Mouse (Mus musculus): ENCODE results near the gene Bcl2l13. TPM values are rescaled to one million over a fixed set of nuclear protein-coding genes. Genes with fewer than 3 reads are reported as not detected.
"Not testable (repeated sequence)": the region's sequence is repeated elsewhere in the genome, so short reads cannot be mapped to it uniquely, and the experiment has no call there.

Gene Bcl2l13
- polyA plus RNA-seq, 1 experiment from 2014 or later: 24.6 TPM

DNA sequence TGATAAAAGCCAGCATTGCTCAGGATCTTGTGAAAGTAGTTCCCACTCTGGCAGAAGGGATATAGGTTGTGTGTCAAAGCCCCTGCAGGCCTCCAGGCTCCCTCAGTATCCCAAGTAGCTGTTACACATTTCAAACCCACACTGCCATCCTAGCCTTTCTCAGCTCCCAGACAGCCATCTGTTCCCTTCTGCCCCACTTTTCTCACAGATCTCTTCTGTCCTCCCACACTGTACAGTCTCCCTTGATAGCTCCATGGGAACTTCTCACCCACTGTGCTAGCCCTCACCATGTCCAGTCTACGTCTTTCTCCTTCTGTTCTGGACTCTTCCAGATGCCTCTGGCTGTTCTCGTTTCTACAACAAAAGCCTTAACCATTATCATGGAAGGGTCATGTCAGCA, 39.9 kb upstream of the Bcl2l13 start:
- Histone ChIP-seq H3K4me2 (ENCODE audit: low read length) (no peak overlapping the region), H3K4me1 (ENCODE audit: control insufficient read depth in 2 of 2, insufficient read depth in 2 of 2, low read length in 2 of 2) (no peaks in the 10 kb centered on the region), H3K4me3 (ENCODE audit: control insufficient read depth in 1 of 2, insufficient read depth in 1 of 2, low read depth in 1 of 2, low read length in 2 of 2) (no peak overlapping the region), H3K9ac (ENCODE audit: low read length) (no peak overlapping the region), H3K27ac (replicated peaks in 1 of 2; ENCODE audit: control insufficient read depth in 1 of 2, insufficient read depth in 1 of 2, low read depth in 2 of 2, low read length in 2 of 2) (no peak overlapping the region), H3K9me3 (ENCODE audit: control insufficient read depth, low read length) (no peaks in the 10 kb centered on the region), H3K36me3 (ENCODE audit: control insufficient read depth, insufficient read depth, low read length) (peaks cover 96% of the 10 kb centered on the region), H3K27me3 (ENCODE audit: control insufficient read depth, insufficient read depth, low read length) (no peaks in the 10 kb centered on the region)
- ATAC-seq (ENCODE audit: insufficient number of reproducible peaks, insufficient read depth, low FRiP score, low read depth): no peak
- 78% methylated on average over 2 of the region's 2 CpGs for WGBS

DNA sequence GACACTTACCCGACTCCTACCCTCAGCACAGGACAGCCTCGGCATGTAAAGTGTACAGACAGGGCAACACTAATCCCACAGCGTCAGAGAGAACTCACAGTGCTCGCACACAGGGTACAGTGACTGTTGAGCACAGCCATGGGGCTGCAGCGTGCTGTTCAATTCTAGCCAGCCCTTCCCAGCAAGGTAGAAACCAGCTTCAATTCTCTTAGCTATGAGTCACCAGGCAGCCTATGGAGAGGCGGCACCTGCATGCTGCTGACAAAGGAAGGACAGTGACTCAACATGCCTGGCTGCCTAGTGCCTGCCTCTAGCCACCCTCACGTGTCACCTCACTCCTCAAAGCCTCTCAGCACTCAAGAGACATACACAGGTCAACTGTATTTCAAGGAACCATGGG, 38.0 kb upstream of the Bcl2l13 start:
- H3K27me3 ChIP-seq (ENCODE audit: control insufficient read depth, insufficient read depth, low read length): no peaks in the 10 kb centered on the region
- H3K9me3 ChIP-seq (ENCODE audit: control insufficient read depth, low read length): no peaks in the 10 kb centered on the region
- ATAC-seq (ENCODE audit: insufficient number of reproducible peaks, insufficient read depth, low FRiP score, low read depth): no peak
- no peak overlapping the region for H3K4me2 ChIP-seq (ENCODE audit: low read length)
- H3K4me1 ChIP-seq (ENCODE audit: control insufficient read depth in 2 of 2, insufficient read depth in 2 of 2, low read length in 2 of 2): no peaks in the 10 kb centered on the region
- H3K27ac ChIP-seq (replicated peaks in 1 of 2; ENCODE audit: control insufficient read depth in 1 of 2, insufficient read depth in 1 of 2, low read depth in 2 of 2, low read length in 2 of 2): no peak overlapping the region
- 76% methylated on average over 7 of the region's 7 CpGs for WGBS
- H3K9ac ChIP-seq (ENCODE audit: low read length): no peak overlapping the region
- peaks cover 100% of the 10 kb centered on the region for H3K36me3 ChIP-seq (ENCODE audit: control insufficient read depth, insufficient read depth, low read length)
- H3K4me3 ChIP-seq (ENCODE audit: control insufficient read depth in 1 of 2, insufficient read depth in 1 of 2, low read depth in 1 of 2, low read length in 2 of 2): no peak overlapping the region

DNA sequence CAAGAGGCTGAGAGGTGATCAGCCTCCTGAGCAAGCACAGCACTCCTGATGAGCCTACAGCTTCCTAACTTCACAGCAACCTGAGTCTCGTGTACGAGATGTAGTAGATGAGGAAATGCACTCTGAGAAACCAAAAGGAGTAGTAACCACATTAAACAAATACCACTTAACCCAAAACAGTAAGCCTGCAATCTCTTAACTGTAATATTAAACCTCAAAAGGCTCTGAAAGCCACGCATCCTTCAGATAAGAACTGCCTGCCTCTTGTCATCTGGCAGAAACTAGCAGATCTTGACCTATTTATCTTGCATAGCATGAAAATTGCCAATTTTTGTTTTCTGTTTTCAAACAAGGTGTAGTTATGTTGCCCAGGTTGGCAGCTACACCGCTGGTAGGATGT, 37.1 kb upstream of the Bcl2l13 start:
- WGBS: 87% methylated on average over 4 of the region's 4 CpGs
- no peaks in the 10 kb centered on the region for H3K9me3 ChIP-seq (ENCODE audit: control insufficient read depth, low read length)
- no peak overlapping the region for H3K27ac ChIP-seq (replicated peaks in 1 of 2; ENCODE audit: control insufficient read depth in 1 of 2, insufficient read depth in 1 of 2, low read depth in 2 of 2, low read length in 2 of 2)
- no peak overlapping the region for H3K9ac ChIP-seq (ENCODE audit: low read length)
- H3K4me1 ChIP-seq (ENCODE audit: control insufficient read depth in 2 of 2, insufficient read depth in 2 of 2, low read length in 2 of 2): no peaks in the 10 kb centered on the region
- no peak overlapping the region for H3K4me2 ChIP-seq (ENCODE audit: low read length)
- H3K4me3 ChIP-seq (ENCODE audit: control insufficient read depth in 1 of 2, insufficient read depth in 1 of 2, low read depth in 1 of 2, low read length in 2 of 2): no peak overlapping the region
- H3K27me3 ChIP-seq (ENCODE audit: control insufficient read depth, insufficient read depth, low read length): no peaks in the 10 kb centered on the region
- H3K36me3 ChIP-seq (ENCODE audit: control insufficient read depth, insufficient read depth, low read length): peaks cover 100% of the 10 kb centered on the region
- no peak for ATAC-seq (ENCODE audit: insufficient number of reproducible peaks, insufficient read depth, low FRiP score, low read depth)

DNA sequence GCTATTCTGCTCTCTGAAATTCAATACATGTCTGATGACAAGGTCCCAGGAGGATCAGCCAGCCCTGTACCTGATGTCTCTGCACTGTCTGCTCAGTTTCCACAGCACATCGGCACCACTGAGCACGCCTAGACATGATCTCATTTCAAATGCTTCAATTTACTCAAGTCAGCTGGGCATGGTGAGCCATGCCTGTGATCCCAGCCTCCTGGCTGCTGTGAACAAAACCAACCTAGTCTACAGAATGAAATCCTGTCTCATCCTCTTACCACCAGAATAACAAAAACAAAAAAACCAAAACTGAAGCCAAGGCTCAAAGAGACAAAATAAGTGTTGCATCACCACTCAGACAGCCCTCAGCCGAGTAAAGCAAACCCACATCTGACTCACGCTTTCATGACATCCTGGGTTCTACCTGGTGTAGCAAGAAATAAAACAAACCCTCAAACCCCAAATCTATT, 36.4 kb upstream of the Bcl2l13 start:
- H3K9me3 ChIP-seq (ENCODE audit: control insufficient read depth, low read length): no peaks in the 10 kb centered on the region
- no peaks in the 10 kb centered on the region for H3K27me3 ChIP-seq (ENCODE audit: control insufficient read depth, insufficient read depth, low read length)
- H3K4me2 ChIP-seq (ENCODE audit: low read length): no peak overlapping the region
- H3K36me3 ChIP-seq (ENCODE audit: control insufficient read depth, insufficient read depth, low read length): peaks cover 100% of the 10 kb centered on the region
- no peak overlapping the region for H3K9ac ChIP-seq (ENCODE audit: low read length)
- no peak for ATAC-seq (ENCODE audit: insufficient number of reproducible peaks, insufficient read depth, low FRiP score, low read depth)
- WGBS: 81% methylated on average over 4 of the region's 4 CpGs
- no peak overlapping the region for H3K4me3 ChIP-seq (ENCODE audit: control insufficient read depth in 1 of 2, insufficient read depth in 1 of 2, low read depth in 1 of 2, low read length in 2 of 2)
- no peak overlapping the region for H3K27ac ChIP-seq (replicated peaks in 1 of 2; ENCODE audit: control insufficient read depth in 1 of 2, insufficient read depth in 1 of 2, low read depth in 2 of 2, low read length in 2 of 2)
- no peaks in the 10 kb centered on the region for H3K4me1 ChIP-seq (ENCODE audit: control insufficient read depth in 2 of 2, insufficient read depth in 2 of 2, low read length in 2 of 2)

DNA sequence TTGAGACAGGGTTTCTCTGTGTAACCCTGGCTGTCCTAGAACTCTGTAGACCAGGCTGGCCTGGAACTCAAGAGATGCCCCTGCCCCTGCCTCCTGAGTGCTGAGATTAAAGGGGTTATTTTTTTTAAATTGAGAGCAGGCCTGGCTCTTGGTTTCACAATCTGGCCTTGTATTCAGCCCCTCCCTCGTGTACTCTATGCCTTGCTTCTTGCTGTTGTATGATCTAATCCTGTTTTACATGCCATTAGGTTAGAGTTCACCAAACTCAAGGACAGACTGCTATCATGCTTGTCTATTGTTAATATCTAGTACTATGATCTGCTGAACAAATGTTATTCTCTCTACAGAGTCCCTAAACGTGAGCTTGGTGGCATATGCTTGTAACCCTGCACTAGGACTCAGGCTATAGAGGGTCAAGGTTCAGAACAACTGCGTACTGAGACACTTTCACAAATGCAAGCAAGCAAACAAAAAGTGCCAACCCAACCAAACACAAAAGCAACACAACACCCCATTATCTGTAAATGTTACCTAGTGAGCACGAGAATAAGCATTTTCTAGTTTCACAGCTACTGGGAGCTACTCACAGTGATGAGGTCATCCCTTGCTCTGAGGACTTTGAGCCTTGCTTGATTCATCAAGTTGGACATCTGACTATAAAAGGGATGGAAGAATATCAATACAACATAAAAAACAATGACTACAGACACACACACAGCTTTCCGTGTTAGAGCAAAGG, 28.8 kb upstream of the Bcl2l13 start:
- peaks cover 89% of the 10 kb centered on the region for H3K36me3 ChIP-seq (ENCODE audit: control insufficient read depth, insufficient read depth, low read length)

DNA sequence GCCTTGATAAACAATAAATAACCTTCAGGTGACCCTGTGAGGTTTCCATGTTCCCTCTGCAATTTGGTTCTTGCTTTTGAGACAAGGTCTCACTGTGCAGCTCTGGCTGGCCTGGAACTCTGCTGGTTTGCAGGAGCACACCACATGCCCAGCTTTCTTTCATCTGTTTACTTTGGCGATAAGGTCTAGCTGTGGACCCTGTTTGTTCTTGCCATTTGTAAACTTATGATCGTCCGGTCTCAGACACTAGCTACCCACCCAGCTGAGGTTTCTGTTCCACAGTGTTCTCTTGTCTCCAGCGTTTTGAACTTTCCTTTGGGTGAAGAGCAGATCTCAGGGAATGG, 28.3 kb upstream of the Bcl2l13 start:
- Histone ChIP-seq H3K27ac (replicated peaks in 1 of 2; ENCODE audit: control insufficient read depth in 1 of 2, insufficient read depth in 1 of 2, low read depth in 2 of 2, low read length in 2 of 2) (no peak overlapping the region), H3K9me3 (ENCODE audit: control insufficient read depth, low read length) (no peaks in the 10 kb centered on the region), H3K9ac (ENCODE audit: low read length) (no peak overlapping the region), H3K27me3 (ENCODE audit: control insufficient read depth, insufficient read depth, low read length) (no peaks in the 10 kb centered on the region), H3K4me1 (ENCODE audit: control insufficient read depth in 2 of 2, insufficient read depth in 2 of 2, low read length in 2 of 2) (no peaks in the 10 kb centered on the region), H3K4me2 (ENCODE audit: low read length) (no peak overlapping the region), H3K36me3 (ENCODE audit: control insufficient read depth, insufficient read depth, low read length) (peaks cover 84% of the 10 kb centered on the region), H3K4me3 (ENCODE audit: control insufficient read depth in 1 of 2, insufficient read depth in 1 of 2, low read depth in 1 of 2, low read length in 2 of 2) (no peak overlapping the region)
- no peak for ATAC-seq (ENCODE audit: insufficient number of reproducible peaks, insufficient read depth, low FRiP score, low read depth)
- 80% methylated on average over 4 of the region's 4 CpGs for WGBS

More for the DNA sequence above, 28.8 kb upstream of the Bcl2l13 start:
- 80% methylated on average over 5 of the region's 5 CpGs for WGBS
- Histone ChIP-seq H3K4me2 (ENCODE audit: low read length) (no peak overlapping the region), H3K4me3 (ENCODE audit: control insufficient read depth in 1 of 2, insufficient read depth in 1 of 2, low read depth in 1 of 2, low read length in 2 of 2) (no peak overlapping the region), H3K9ac (ENCODE audit: low read length) (no peak overlapping the region), H3K4me1 (ENCODE audit: control insufficient read depth in 2 of 2, insufficient read depth in 2 of 2, low read length in 2 of 2) (no peaks in the 10 kb centered on the region), H3K9me3 (ENCODE audit: control insufficient read depth, low read length) (no peaks in the 10 kb centered on the region), H3K27ac (replicated peaks in 1 of 2; ENCODE audit: control insufficient read depth in 1 of 2, insufficient read depth in 1 of 2, low read depth in 2 of 2, low read length in 2 of 2) (no peak overlapping the region), H3K27me3 (ENCODE audit: control insufficient read depth, insufficient read depth, low read length) (no peaks in the 10 kb centered on the region)
- ATAC-seq (ENCODE audit: insufficient number of reproducible peaks, insufficient read depth, low FRiP score, low read depth): no peak

DNA sequence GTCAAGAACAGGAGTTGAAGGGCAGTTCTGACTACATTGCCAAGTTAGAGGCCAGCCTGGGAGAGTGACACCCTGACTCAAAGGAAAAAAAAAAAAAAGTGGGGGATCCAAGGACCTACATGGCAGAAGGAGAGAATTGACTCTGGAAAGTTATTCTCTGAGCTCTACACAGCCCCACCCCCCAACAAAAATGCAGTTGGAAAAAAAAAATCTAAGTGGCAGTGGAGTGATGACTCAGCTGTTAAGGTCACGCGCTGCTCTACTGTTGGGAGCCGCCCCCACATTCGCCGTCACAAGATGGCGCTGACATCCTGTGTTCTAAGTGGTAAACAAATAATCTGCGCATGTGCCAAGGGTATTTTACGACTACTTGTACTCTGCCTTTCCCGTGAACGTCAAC, 24.0 kb upstream of the Bcl2l13 start:
- WGBS: 97% methylated on average over 6 of the region's 10 CpGs

DNA sequence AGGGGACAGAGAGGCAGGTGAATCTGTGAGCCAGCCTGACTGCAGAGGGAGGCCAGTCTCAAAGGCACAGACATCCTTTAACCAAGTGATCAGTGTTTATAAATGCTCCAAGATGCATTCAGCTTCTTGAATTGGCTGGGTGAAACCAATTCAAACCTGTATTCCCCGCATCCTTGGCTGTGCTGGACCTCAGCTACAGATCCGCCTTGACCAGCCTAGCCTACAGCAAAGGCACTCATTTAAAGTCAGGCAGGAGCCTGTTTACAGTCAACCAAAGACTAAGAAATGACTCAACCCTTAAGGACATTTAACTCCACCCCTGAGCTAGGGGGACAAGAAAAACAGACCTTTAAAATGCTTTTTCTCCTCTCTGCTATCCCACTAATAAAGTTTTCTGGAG, 16.7 kb upstream of the Bcl2l13 start:
- no peak overlapping the region for H3K4me2 ChIP-seq (ENCODE audit: low read length)
- no peak for ATAC-seq (ENCODE audit: insufficient number of reproducible peaks, insufficient read depth, low FRiP score, low read depth)
- H3K27me3 ChIP-seq (ENCODE audit: control insufficient read depth, insufficient read depth, low read length): no peaks in the 10 kb centered on the region

More for the DNA sequence above, 24.0 kb upstream of the Bcl2l13 start:
- H3K4me1 ChIP-seq (ENCODE audit: control insufficient read depth in 2 of 2, insufficient read depth in 2 of 2, low read length in 2 of 2); H3K9ac ChIP-seq (ENCODE audit: low read length); ATAC-seq (ENCODE audit: insufficient number of reproducible peaks, insufficient read depth, low FRiP score, low read depth); H3K9me3 ChIP-seq (ENCODE audit: control insufficient read depth, low read length); H3K4me2 ChIP-seq (ENCODE audit: low read length); H3K27ac ChIP-seq (replicated peaks in 1 of 2; ENCODE audit: control insufficient read depth in 1 of 2, insufficient read depth in 1 of 2, low read depth in 2 of 2, low read length in 2 of 2); H3K4me3 ChIP-seq (ENCODE audit: control insufficient read depth in 1 of 2, insufficient read depth in 1 of 2, low read depth in 1 of 2, low read length in 2 of 2); H3K27me3 ChIP-seq (ENCODE audit: control insufficient read depth, insufficient read depth, low read length): not testable (repeated sequence)
- peaks cover 43% of the 10 kb centered on the region for H3K36me3 ChIP-seq (ENCODE audit: control insufficient read depth, insufficient read depth, low read length)

More for the DNA sequence above, 16.7 kb upstream of the Bcl2l13 start:
- Histone ChIP-seq H3K4me3 (ENCODE audit: control insufficient read depth in 1 of 2, insufficient read depth in 1 of 2, low read depth in 1 of 2, low read length in 2 of 2) (no peak overlapping the region), H3K9ac (ENCODE audit: low read length) (no peak overlapping the region), H3K4me1 (ENCODE audit: control insufficient read depth in 2 of 2, insufficient read depth in 2 of 2, low read length in 2 of 2) (peaks cover 2 to 10% of the 10 kb centered on the region in 2 experiments; a peak in 3 of 4 replicates), H3K36me3 (ENCODE audit: control insufficient read depth, insufficient read depth, low read length) (peaks cover 24% of the 10 kb centered on the region), H3K27ac (replicated peaks in 1 of 2; ENCODE audit: control insufficient read depth in 1 of 2, insufficient read depth in 1 of 2, low read depth in 2 of 2, low read length in 2 of 2) (no peak overlapping the region), H3K9me3 (ENCODE audit: control insufficient read depth, low read length) (0 out of 2 replicates have a peak, but pooled peaks cover 5% of the 10 kb centered on the region)
- WGBS: 89% methylated on average over 2 of the region's 2 CpGs

All from heart, embryonic 14.5 days (tissue).